Mouse (Mus musculus) stomach, postnatal 0 days (tissue): ENCODE results near the gene Pfkfb4.

Source experiments
- CTCF ChIP-seq: IDR thresholded peaks from 2 replicates; pipeline ENCODE4 v1.5.1; 2016; ENCODE audit warnings: antibody characterized with exemption, low read depth, mild to moderate bottlenecking, moderate library complexity
- EP300 ChIP-seq: optimal IDR thresholded peaks from 2 replicates; pipeline ENCODE3; 2016; ENCODE audit warnings: antibody characterized with exemption

DNA sequence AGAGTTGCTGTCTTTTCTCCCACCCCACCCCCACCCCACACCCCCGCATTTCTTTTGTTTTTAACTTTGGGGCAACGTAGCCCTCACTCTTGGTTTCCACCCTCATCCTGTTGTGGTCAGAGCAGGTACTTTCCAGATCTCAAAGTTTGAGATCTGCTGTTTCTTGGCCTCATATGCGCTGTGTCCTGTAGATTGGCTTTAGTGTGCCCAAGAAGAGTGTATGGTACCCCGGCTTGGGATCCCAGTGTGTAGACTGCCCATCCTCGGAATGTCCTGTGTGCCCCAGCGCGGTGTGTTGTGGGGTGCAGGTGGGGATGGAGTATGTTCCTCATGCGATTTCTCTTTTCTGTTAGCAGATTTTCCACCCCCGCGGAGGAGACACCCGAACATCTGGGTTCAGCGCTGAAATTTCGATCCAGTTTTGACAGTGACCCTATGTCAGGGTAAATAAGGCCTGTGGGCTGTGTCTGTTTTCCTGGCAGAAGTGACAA, 59.5 kb downstream of the Pfkfb4 start:
- TF ChIP-seq CTCF (no peak), EP300 (no peak)
